Mouse (Mus musculus): ENCODE measurements around the gene Zfp865. TPM values are rescaled to one million over a fixed set of nuclear protein-coding genes. Genes with fewer than 3 reads are reported as not detected.
"Not testable (repeated sequence)": the region's sequence is repeated elsewhere in the genome, so short reads cannot be mapped to it uniquely, and the experiment has no call there.

The Zfp865 gene
- total RNA-seq, 2 experiments from 2014 or later = 11.9 to 13.6 TPM

DNA sequence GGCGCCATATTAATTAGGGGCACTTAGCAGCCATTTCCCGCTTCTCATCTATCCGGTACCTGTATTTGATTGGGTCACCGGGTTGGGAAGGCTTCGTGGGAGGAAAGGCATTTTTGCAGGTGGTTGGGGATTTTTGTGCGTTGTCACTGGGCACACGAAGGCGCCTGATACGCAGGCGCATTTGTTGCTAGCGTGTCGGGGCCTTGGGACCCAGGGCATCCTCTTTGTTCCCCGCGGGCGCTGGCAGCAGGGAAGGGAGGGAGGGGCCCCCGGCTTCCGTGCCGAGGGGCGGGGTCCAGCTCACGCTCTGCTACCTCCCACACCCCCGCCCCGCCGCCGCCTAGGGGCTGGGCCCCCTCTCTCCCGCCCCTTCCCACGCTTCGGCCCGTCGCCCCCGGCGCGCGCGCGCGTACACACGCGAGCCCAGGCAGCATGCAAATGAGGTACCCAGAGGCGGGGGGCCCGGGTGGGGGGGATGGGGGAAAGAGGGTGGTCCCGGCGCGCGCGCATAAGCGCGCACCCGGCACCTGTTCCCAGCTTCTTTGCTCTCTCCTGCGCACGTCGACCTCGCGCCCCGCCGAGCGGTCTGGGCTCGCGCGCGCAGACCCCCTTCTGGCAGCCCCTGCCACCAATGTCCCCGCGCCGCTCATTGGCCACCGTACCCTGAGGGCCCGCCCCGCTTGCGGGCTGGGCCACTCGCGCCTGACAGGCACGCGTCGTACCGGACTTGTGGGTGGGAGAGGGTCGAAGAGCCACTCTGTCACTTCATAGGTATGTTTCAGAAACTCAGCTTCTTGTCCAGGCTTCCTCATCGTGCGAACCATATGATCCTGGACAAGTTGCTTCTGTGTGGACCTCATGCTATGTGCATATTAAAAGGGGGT, 4.8 kb upstream of the Zfp865 start, which contains the start of gene Gm44973:
Gene Gm44973, plus strand, starts transcription at position 379 of the 884 bp plus-strand sequence.
- ATAC-seq (ENCODE audit: poor library complexity, severe bottlenecking) = peak; percentile 66

DNA sequence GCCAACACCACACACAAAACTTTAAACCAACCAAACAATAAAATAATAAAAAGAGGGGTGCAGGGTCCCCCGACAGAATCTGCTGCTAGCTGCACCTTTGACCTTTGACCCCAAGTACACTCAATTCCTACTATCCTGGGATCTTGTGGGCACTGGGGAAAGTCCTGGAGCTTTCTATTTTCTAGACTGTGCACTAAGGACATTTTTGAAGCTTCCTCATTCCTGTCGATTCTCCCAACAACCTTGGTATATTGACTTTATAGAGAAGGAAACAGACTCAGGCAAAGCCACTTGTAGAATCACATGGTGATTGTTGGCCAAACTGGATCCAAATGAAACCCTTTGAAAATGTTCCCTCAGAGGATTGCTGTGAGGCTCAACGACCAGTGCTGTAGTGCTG, 4.1 kb upstream of the Zfp865 start:
- no peak for ATAC-seq (ENCODE audit: poor library complexity, severe bottlenecking)

DNA sequence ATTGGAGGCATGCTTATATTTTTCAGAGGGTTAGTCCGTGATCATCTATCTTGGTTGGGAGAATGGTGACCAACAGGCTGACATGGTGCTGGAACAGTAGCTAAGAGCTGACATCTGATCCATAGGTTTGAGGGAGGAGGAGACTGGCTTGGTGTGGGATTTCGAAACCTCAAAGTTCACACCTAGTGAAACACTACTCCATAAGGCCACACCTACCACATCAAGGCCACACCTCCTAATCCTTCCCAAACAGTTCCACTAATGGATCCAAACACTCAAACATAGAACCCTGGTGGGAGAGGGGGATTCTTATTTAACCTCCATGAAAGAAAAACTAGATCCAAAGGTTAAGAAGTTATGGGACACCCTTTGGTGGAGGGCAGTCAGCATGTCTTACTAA, 3.3 kb upstream of the Zfp865 start:
- ATAC-seq (ENCODE audit: poor library complexity, severe bottlenecking) = no peak

DNA sequence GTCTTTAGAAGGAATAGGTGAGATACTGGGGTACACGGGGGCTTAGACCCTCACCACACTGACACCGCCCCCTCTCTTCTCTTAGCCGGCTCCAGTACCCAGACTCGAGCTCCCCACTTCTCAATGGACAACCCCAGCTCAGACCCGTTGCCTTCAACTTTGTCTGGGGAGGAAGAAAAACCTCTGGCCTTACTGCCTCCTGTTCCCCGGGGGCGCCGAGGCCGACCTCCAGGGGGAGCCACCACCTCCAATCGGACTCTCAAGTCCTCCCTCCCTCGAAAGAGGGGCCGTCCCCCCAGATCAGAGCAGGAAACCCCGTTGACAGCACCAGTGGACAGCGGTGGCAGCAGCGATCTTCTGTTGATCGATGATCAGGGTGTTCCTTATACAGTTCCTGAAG, 2.8 kb upstream of the Zfp865 start:
- ATAC-seq (ENCODE audit: poor library complexity, severe bottlenecking) = no peak

DNA sequence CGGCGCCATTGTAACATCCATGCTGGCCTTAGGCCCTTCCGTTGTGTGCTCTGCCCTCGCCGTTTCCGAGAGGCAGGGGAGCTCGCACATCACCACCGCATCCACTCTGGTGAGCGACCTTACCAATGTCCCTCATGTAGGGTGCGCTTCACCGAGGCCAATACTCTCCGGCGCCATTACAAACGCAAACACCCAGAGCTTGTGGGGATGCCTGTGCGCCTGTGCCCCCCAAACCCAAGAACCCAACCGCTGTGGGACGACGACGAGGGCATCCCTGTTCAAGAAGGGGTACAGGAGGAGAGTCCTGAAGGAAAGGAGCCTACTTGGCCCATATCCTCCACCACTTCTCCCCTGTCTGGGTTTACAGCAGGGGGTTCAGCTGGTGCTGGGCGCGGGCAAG, 2.2 kb upstream of the Zfp865 start:
- no peak for ATAC-seq (ENCODE audit: poor library complexity, severe bottlenecking)

GRCm38 (mm10) chr7:5019576-5019975, 600 bp upstream of the Zfp865 start:
- ATAC-seq (ENCODE audit: poor library complexity, severe bottlenecking) = not testable (repeated sequence)

GRCm38 (mm10) chr7:5020685-5021084, 509 bp downstream of the Zfp865 start:
- no peak for ATAC-seq (ENCODE audit: poor library complexity, severe bottlenecking)

DNA sequence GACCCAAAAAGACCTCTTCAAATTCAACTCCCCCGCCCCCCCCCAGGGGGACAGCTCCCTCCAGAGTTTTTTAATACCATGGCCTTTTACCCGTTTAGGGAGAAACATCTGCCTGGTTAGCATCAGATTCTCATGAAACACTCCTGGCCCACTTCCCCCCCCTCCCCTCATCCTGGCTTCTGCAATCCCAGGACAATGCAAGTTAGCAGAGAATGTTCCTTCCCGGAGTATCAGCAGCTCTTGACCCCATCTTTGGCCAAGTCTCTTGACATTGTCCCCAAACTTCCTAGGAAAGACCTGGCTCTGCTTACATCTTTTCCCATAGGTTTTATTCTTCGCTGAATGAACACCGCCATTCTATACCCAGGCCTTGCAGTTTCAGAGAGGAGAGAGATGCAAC, 1.0 kb downstream of the Zfp865 start:
- no peak for ATAC-seq (ENCODE audit: poor library complexity, severe bottlenecking)

DNA sequence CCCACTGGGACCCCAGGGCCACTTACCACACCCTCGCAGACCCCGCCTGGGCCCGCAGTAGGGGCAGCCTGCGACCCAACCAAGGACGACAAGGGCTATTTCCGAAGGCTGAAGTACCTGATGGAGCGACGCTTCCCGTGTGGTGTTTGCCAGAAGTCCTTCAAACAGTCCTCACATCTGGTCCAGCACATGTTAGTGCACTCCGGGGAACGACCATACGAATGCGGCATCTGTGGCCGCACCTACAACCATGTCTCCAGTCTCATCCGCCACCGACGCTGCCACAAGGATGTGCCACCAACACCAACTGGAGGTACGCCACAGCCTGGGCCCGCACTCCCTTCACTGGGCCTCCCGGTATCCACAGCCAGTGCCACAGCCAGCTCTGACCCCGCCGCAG, 9.4 kb downstream of the Zfp865 start:
- no peak for ATAC-seq (ENCODE audit: poor library complexity, severe bottlenecking)

- no peak for ATAC-seq (ENCODE audit: poor library complexity, severe bottlenecking)
These were observed 9.8 kb downstream of the Zfp865 start for GRCm38 (mm10) chr7:5029946-5030345.

DNA sequence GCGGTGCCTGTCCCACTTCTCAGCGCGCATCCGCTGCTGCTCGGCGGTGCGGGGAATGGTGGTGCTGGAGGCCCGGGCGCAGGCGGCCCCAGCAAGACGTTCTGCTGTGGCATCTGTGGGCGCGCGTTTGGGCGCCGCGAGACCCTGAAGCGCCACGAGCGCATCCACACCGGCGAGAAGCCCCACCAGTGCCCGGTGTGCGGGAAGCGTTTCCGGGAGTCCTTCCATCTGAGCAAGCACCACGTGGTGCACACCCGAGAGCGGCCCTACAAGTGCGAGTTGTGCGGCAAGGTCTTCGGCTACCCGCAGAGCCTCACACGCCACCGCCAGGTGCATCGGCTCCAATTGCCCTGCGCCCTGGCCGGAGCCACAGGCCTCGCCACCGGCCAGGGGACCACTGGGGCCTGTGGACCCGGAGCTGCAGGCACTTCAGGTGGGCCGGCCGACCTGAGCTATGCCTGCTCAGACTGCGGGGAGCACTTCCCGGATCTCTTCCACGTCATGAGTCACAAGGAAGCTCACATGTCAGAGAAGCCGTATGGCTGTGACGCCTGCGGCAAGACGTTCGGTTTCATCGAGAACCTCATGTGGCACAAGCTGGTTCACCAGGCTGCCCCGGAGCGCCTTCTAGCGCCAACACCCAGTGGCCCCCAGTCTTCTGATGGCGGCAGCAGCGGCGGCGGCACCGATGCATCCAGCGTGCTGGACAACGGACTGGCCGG, 10.5 kb downstream of the Zfp865 start:
- no peak for ATAC-seq (ENCODE audit: poor library complexity, severe bottlenecking)

GRCm38 (mm10) chr7:5031496-5031895, 11.3 kb downstream of the Zfp865 start:
- ATAC-seq (ENCODE audit: poor library complexity, severe bottlenecking) = no peak

- no peak for ATAC-seq (ENCODE audit: poor library complexity, severe bottlenecking)
These were observed 13.6 kb downstream of the Zfp865 start, which contains the start of gene 4632433K11Rik for GRCm38 (mm10) chr7:5033818-5034217. Gene 4632433K11Rik (plus strand): TSS chr7:5034118.

- no peak for ATAC-seq (ENCODE audit: poor library complexity, severe bottlenecking)
These were observed 15.5 kb downstream of the Zfp865 start for GRCm38 (mm10) chr7:5035628-5036027.

DNA sequence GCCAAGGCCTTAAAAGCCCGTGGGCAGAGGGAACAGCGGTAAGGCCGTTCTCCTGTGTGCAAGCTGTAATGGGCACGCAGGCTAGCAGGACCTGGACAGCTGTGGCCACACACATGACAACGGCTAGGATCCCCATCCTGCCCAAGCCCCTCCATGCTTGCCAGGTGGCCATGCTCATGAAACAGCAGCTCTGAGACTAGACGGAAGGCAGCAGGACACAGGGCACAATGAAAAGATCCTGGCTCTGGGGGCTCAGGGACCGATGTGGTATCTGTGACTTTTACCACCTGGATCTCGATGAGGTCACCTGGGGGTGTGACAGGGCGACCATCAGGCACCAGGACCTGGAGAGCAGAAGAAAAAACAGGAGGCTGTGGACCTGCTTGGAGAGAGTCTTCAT, 16.0 kb downstream of the Zfp865 start:
- ATAC-seq (ENCODE audit: poor library complexity, severe bottlenecking) = no peak

DNA sequence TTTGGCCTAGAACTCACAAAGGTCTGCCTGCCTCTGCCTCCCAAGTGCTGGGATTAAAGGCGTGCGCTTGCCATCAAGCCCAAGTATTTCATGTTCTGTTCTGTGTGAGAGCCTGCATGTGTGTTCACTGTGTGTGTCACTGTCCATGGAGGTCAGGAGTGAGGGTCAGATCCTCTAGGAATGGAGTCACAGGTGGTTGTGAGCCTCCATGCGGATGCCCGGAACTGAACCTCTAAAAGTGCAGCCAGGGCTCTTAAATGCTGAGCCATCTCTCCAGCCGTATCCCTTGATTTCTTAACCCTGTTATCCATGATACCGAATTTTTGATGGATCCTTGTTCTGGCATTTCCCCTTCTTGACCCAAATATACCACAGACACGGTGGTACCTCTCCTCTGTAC, 16.9 kb downstream of the Zfp865 start:
- no peak for ATAC-seq (ENCODE audit: poor library complexity, severe bottlenecking)

DNA sequence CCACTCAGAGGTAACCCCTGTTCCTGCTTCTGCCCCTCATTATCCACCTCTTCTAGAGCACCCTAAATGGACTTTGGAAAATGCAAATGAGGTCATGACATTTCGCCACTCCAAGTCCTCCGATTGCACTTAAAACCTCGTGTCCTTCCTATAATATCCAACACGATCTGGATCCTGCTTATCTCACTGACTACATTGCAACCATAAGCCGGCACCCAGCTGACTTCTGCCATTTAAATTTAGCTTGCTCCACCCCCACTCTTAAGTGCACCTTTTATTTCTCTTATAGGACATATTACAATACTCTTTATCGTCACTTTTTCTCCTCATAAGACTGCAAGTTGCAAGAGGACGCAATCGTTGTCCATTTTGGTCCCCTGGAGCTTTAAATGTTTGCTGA, 17.3 kb downstream of the Zfp865 start:
- ATAC-seq (ENCODE audit: poor library complexity, severe bottlenecking) = no peak

DNA sequence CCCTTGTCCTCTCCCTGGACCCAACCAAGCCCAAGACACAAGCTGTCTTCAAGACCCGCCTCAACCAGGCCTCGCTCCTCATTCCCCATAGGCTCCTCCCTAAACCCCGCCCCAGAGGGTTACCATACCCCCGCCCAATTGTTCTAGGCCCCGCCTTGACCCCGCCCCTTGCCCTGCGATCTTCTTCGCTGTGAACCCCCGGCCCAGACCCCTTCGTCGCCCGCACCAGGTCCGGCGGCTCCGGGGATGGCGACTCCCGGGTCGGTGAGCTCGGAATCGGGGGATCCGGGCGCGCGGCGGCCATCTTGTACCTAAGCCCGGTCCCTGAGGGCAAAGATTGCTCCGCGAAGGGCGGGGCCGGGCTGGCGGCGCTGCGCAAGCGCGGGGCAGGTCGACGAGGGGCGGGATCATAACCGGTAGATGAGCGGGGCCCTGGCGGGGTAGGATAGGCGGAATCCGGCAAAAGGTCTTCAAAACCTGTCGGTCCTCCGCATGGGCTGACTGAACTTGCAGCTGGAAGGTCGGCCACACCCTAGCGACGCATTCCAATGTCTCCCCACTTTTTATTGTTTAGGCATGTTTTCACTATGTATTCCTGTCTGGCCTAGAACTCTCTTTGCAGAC, 18.0 kb downstream of the Zfp865 start, which contains the start of gene Zfp784:
Gene Zfp784, minus strand, starts transcription at position 338 of the 624 bp plus-strand sequence.
- peak; percentile 97 for ATAC-seq (ENCODE audit: poor library complexity, severe bottlenecking)

DNA sequence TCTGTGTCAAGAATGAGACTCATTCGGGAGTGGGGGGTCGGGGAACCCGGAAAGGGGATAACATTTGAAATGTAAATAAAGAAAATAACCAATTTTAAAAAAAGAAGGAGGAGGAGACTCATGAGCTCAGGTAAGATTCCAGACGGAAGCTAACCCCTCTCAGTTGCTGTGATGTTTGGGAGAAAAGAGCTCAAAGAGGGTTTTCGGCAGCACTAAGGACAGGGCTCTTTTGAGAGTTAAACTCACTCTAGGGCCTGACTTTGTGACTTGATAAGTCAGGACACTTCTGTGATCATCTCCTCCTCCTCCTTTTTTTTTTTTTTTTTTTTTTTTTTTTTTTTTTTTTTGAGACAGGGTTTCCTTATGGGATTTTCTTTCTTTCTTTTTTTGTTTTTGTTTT, 18.8 kb downstream of the Zfp865 start:
- ATAC-seq (ENCODE audit: poor library complexity, severe bottlenecking) = no peak

- ATAC-seq (ENCODE audit: poor library complexity, severe bottlenecking) = no peak
These were observed 24.8 kb downstream of the Zfp865 start for GRCm38 (mm10) chr7:5044981-5045380.

GRCm38 (mm10) chr7:5046112-5046511, 25.9 kb downstream of the Zfp865 start:
- ATAC-seq (ENCODE audit: poor library complexity, severe bottlenecking) = no peak
